Mouse (Mus musculus) testis, adult 2 months (tissue): ENCODE data around the gene Tmtc1.

Experiments used
- CTCF ChIP-seq: fragments of 200-500 bp; IDR thresholded peaks from 2 replicates; pipeline ENCODE4 v1.5.1; 2012; ENCODE audit warnings: low read depth, mild to moderate bottlenecking, inconsistent platforms, low read length, moderate library complexity; ENCODE audit not compliant: control insufficient read depth, insufficient read depth, insufficient replicate concordance
- POLR2A ChIP-seq: fragments of 200-500 bp; IDR thresholded peaks from 2 replicates; pipeline ENCODE4 v1.6.1; 2012; ENCODE audit warnings: low read depth, mild to moderate bottlenecking, inconsistent platforms, low read length, moderate library complexity; ENCODE audit not compliant: control insufficient read depth

- TF ChIP-seq CTCF, result no peak
- TF ChIP-seq POLR2A, result no peak
Measured at GRCm38 (mm10) chr6:148367094-148367539, 77.1 kb downstream of the Tmtc1 start.
